Mouse (Mus musculus) gastrocnemius, adult 8-10 months (tissue): ENCODE measurements around the gene Arhgap6. TPM values are rescaled to one million over a fixed set of nuclear protein-coding genes. Genes with fewer than 3 reads are reported as not detected.
A peak's percentile ranks its signal among the peaks of the same experiment; 100 is the strongest.

Source experiments
- DNase-seq, 2 experiments: peaks; one replicate each; pipeline ENCODE4 v3.0.0; 2022; ENCODE audit warnings: low spot score in 2 of 2
- total RNA-seq, 4 experiments: library from RNA; stranded (reverse); gene quantifications; 2 replicates each; pipeline ENCODE4 v1.2.4; 2022

Arhgap6 gene
- total RNA-seq, 4 experiments from 2014 or later = 2.4 to 3.4 (median 3.1) TPM

- no peak for DNase-seq
Observed at GRCm38 (mm10) chrX:169110031-169110430, 315.1 kb downstream of the Arhgap6 start.

GRCm38 (mm10) chrX:169112662-169113061 is 317.8 kb downstream of the Arhgap6 start:
- peak; percentile 3 to 29 for DNase-seq

DNA sequence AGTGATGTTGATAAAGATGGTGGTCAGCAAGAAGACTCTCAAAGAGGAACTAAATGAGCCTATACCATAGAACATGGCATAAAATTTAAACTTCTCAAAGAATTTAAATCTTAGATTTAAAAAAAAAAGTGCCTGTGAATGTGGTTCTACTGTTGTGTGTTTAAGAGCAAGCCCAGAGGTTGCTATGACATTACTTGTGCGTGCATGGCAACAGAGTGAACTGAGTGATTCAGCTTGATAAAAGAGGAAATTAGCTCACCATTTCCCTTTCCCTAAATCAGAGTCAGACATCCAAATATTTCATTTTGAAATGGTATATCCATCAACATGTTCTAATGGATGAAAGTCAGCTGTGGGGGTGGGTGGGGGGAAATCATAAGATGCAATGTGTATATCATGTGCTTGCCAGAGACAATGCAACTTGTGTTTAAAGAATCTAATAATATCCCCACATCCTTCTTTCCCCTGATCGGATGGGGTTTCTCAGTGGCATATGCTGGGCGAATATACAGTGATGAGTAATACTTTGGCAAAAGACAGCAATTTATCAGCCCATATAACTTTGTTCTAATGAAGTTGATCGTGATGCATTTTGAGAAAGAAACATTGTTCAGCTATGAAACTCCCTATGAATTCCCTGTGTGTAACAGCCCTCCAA is 328.3 kb downstream of the Arhgap6 start:
- DNase-seq = no peak

- DNase-seq = no peak
Observed at GRCm38 (mm10) chrX:169123773-169124151, 328.9 kb downstream of the Arhgap6 start.

GRCm38 (mm10) chrX:169139758-169140157 is 344.9 kb downstream of the Arhgap6 start:
- no peak for DNase-seq

GRCm38 (mm10) chrX:169140467-169140866 is 345.6 kb downstream of the Arhgap6 start:
- no peak for DNase-seq

- no peak for DNase-seq
Observed at GRCm38 (mm10) chrX:169153805-169154204, 358.9 kb downstream of the Arhgap6 start.

- no peak for DNase-seq
Observed at GRCm38 (mm10) chrX:169158385-169158784, 363.5 kb downstream of the Arhgap6 start.

- no peak for DNase-seq
Observed at GRCm38 (mm10) chrX:169170981-169171380, 376.1 kb downstream of the Arhgap6 start.

DNA sequence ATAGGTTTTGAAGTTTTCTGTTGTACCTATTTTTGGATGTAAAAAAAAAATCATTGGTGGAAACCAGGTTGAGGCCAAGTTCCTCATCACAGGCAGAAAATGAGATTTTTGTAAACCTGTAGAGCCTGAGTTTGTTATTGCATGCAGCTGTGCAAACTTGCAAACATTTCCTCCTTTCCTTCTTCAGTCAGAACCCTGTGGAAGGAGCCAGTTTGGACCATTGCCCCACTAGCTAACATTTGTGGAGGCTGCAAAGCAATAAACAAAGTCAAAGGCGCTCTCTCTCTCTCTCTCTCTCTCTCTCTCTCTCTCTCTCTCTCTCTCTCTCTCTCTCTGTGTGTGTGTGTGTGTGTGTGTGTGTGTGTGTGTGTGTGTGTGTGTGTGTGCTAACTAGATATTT is 378.9 kb downstream of the Arhgap6 start:
- peak in 1 of 2 experiments; percentile 23 for DNase-seq

DNA sequence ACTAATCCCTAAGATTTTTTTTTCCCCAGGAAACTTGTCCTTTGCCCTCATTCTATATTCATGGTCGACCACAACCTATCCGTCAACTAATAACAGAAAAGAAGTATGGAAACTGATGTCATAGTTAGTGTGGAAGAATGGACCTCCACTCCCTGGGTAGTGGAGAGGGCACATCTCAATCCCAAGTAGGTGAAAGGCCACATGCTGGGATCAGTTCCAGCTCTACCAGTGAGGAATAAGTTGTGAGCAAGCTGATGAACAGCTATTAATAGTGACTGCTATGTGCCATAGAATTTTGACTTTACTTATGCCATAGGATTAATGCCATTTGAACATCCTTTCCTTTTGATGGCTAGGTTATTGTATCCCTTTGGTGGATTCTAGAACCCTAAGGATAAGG is 383.7 kb downstream of the Arhgap6 start:
- no peak for DNase-seq

GRCm38 (mm10) chrX:169187100-169187499 is 392.2 kb downstream of the Arhgap6 start, which contains the start of gene Amelx:
Amelx (minus strand) TSS chrX:169187200.
- no peak for DNase-seq

DNA sequence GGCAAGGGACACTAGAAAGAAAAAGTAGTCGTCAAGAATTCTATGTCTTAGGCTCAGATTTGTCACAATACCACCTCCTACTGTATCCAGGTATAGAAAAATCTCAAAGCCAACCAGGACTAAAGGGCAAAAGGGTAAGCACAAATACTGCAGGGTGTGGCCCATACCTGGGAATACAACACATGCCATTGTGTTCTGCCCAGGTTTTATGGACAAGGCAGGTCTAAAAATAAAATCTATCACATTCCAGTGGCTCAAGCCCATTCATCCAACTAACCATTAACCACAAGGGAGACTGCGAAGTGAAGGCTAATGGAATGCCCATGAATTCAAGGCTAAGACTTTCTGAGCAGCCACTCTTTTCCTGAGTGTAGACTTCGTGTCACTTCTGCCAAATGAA is 415.1 kb downstream of the Arhgap6 start:
- no peak for DNase-seq

- no peak for DNase-seq
Observed at GRCm38 (mm10) chrX:169220064-169220463, 425.2 kb downstream of the Arhgap6 start.

DNA sequence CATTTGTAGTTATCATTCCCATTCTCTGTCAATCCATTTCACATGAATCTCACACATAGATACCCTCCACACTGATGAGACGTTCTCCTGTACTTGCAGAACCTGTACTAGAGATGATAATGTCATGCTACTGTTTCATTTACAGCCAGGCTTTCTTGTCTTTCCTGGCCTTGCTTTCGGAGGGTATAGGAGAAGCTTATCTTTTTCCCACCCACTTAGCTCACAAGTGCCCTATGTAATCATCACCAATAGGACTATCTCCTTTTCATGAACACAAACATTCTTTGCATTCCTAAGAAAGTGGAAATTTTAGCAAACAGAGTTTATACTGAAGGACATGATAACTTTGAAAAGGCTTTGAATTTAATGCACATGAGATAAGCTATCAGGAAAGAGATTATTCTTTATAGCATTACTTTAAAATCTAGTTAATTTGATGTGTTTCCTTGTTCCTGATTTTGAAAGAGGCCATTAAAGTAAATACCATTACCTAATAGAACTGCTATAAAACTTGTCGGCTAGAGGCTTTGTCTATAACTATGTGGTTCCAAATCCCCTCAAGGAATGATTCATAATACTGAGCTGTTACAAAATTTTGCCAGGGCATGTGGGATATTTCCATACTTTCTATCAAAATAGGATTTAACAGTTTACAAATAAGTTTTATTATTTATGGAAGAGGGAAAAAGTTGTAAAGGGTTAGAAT is 427.6 kb downstream of the Arhgap6 start:
- DNase-seq = no peak

- no peak for DNase-seq
Observed at GRCm38 (mm10) chrX:169255915-169256314, 461.0 kb downstream of the Arhgap6 start.

DNA sequence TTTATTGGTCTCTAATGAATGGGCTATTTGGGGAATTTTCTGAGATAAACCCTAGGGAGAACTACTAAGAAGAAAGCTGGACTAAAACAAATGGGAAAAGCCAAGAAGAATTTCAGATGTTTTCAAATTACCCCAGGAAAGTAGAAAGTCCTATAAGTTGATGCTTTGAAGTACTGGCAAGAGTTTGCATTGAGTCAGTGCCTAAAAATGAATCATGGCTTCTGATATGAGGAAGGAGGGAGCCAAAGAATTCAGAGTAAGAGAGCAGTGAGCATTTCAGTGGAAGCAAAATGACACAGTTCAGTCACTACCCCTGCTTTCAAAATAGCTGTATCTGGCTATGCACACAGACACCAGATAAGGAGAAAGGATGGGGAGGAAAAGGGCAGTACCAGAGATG is 461.8 kb downstream of the Arhgap6 start:
- no peak for DNase-seq

- DNase-seq = no peak
Observed at GRCm38 (mm10) chrX:169261034-169261433, 466.1 kb downstream of the Arhgap6 start.

GRCm38 (mm10) chrX:169262212-169262611 is 467.3 kb downstream of the Arhgap6 start:
- no peak for DNase-seq

DNA sequence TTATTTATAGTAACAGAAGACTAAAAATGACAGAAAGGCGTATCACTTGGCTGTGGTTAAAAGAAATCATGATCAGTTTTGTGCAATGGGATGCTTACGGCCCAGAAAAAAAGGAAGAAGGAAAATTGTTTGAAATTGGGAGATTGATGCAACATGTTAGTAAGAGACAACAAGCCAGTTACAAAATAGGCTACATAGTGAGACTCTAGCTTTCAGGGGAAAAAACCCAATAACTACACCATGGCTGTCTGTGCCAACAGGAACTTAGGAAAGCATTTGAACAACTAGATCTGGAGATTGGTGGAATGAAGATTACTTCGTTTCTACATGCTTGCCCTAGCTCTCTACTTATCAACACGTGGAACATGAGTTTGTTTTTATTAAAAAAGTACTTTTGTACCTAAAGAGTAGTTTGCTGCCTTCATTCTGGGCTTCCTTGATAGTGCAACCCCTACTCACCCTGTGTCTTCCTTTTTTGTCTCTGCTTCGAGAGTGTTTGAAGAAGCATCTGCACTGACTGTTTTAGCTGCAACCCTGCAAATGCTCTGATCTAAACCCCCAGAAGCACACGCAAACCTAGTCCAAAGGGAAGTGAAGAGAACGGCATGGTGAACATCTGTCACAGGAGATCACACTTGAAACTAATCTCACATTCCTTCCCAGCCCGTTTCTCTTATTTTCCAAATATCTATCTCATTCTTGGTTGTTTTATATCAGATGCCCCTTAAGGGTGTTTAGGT is 468.7 kb downstream of the Arhgap6 start:
- DNase-seq = no peak

GRCm38 (mm10) chrX:169299579-169299978 is 504.7 kb downstream of the Arhgap6 start:
- no peak for DNase-seq
